Mouse (Mus musculus): Measurements from ENCODE around the gene Snapin. TPM values are rescaled to one million over a fixed set of nuclear protein-coding genes. Genes with fewer than 3 reads are reported as not detected.

The Snapin gene
- polyA plus RNA-seq, 1 experiment: 65.1 TPM

- peak within 1 kb of the TSS; percentile 23 for H3K9ac ChIP-seq (ENCODE audit: low read depth, poor library complexity, severe bottlenecking)
- H3K4me3 ChIP-seq (ENCODE audit: low read depth, low read length): peak within 1 kb of the TSS; percentile 81
- H3K36me3 ChIP-seq (ENCODE audit: control insufficient read depth, insufficient read depth, low read length, poor library complexity, severe bottlenecking): no peaks in the 10 kb centered on the region
- no peaks in the 10 kb centered on the region for H3K4me1 ChIP-seq (ENCODE audit: control insufficient read depth, insufficient read depth, low read length)
- no peak within 1 kb of the TSS for H3K27ac ChIP-seq (ENCODE audit: insufficient read depth, low read length)
- 0 out of 2 replicates have a peak, but pooled peaks cover 3% of the 10 kb centered on the region for H3K27me3 ChIP-seq (ENCODE audit: control insufficient read depth, insufficient read depth, low read length, poor library complexity, severe bottlenecking)
- TF ChIP-seq EP300 (IDR thresholded peaks at IDR 0.05; ENCODE audit: insufficient read depth, low read depth, low read length) (no peak), CTCF (IDR thresholded peaks at IDR 0.05; ENCODE audit: low read depth, low read length) (no peak), POLR2A (IDR thresholded peaks at IDR 0.05; ENCODE audit: insufficient read depth, low read length) (no peak)
- H3K9me3 ChIP-seq (replicated peaks; ENCODE audit: control insufficient read depth, insufficient read depth, low read length, poor library complexity, severe bottlenecking): no peaks in the 10 kb centered on the region
Observed at GRCm38 (mm10) chr3:90465686-90466310, 25.0 kb downstream of the Snapin start, which contains the start of gene Npr1. TSS of gene Npr1 (minus strand) at chr3:90465866.

- peak overlapping the region; percentile 81 for H3K4me3 ChIP-seq (ENCODE audit: low read depth, low read length)
- TF ChIP-seq POLR2A (IDR thresholded peaks at IDR 0.05; ENCODE audit: insufficient read depth, low read length) (no peak), CTCF (IDR thresholded peaks at IDR 0.05; ENCODE audit: low read depth, low read length) (no peak), EP300 (IDR thresholded peaks at IDR 0.05; ENCODE audit: insufficient read depth, low read depth, low read length) (no peak)
- 0 out of 2 replicates have a peak, but pooled peaks cover 3% of the 10 kb centered on the region for H3K27me3 ChIP-seq (ENCODE audit: control insufficient read depth, insufficient read depth, low read length, poor library complexity, severe bottlenecking)
- H3K36me3 ChIP-seq (ENCODE audit: control insufficient read depth, insufficient read depth, low read length, poor library complexity, severe bottlenecking): no peaks in the 10 kb centered on the region
- H3K4me1 ChIP-seq (ENCODE audit: control insufficient read depth, insufficient read depth, low read length): no peaks in the 10 kb centered on the region
- peak overlapping the region; percentile 23 for H3K9ac ChIP-seq (ENCODE audit: low read depth, poor library complexity, severe bottlenecking)
- H3K27ac ChIP-seq (ENCODE audit: insufficient read depth, low read length): no peak overlapping the region
- H3K9me3 ChIP-seq (replicated peaks; ENCODE audit: control insufficient read depth, insufficient read depth, low read length, poor library complexity, severe bottlenecking): no peaks in the 10 kb centered on the region
Observed at GRCm38 (mm10) chr3:90465081-90465685, 25.6 kb downstream of the Snapin start.

GRCm38 (mm10) chr3:90464552-90465080, 26.2 kb downstream of the Snapin start:
- H3K9ac ChIP-seq (ENCODE audit: low read depth, poor library complexity, severe bottlenecking): peak overlapping the region; percentile 23
- H3K27me3 ChIP-seq (ENCODE audit: control insufficient read depth, insufficient read depth, low read length, poor library complexity, severe bottlenecking): 0 out of 2 replicates have a peak, but pooled peaks cover 3% of the 10 kb centered on the region
- TF ChIP-seq EP300 (IDR thresholded peaks at IDR 0.05; ENCODE audit: insufficient read depth, low read depth, low read length) (no peak), CTCF (IDR thresholded peaks at IDR 0.05; ENCODE audit: low read depth, low read length) (no peak), POLR2A (IDR thresholded peaks at IDR 0.05; ENCODE audit: insufficient read depth, low read length) (no peak)
- no peaks in the 10 kb centered on the region for H3K36me3 ChIP-seq (ENCODE audit: control insufficient read depth, insufficient read depth, low read length, poor library complexity, severe bottlenecking)
- H3K4me3 ChIP-seq (ENCODE audit: low read depth, low read length): peak overlapping the region; percentile 81
- H3K27ac ChIP-seq (ENCODE audit: insufficient read depth, low read length): no peak overlapping the region
- H3K4me1 ChIP-seq (ENCODE audit: control insufficient read depth, insufficient read depth, low read length): no peaks in the 10 kb centered on the region
- H3K9me3 ChIP-seq (replicated peaks; ENCODE audit: control insufficient read depth, insufficient read depth, low read length, poor library complexity, severe bottlenecking): no peaks in the 10 kb centered on the region

- H3K27me3 ChIP-seq (ENCODE audit: control insufficient read depth, insufficient read depth, low read length, poor library complexity, severe bottlenecking): 0 out of 2 replicates have a peak, but pooled peaks cover 3% of the 10 kb centered on the region
- H3K9ac ChIP-seq (ENCODE audit: low read depth, poor library complexity, severe bottlenecking): no peak overlapping the region
- TF ChIP-seq EP300 (IDR thresholded peaks at IDR 0.05; ENCODE audit: insufficient read depth, low read depth, low read length) (no peak), CTCF (IDR thresholded peaks at IDR 0.05; ENCODE audit: low read depth, low read length) (no peak), POLR2A (IDR thresholded peaks at IDR 0.05; ENCODE audit: insufficient read depth, low read length) (no peak)
Observed at GRCm38 (mm10) chr3:90462579-90462978, 28.3 kb downstream of the Snapin start.

GRCm38 (mm10) chr3:90461935-90462334, 28.9 kb downstream of the Snapin start:
- Histone ChIP-seq H3K36me3 (ENCODE audit: control insufficient read depth, insufficient read depth, low read length, poor library complexity, severe bottlenecking) (no peaks in the 10 kb centered on the region), H3K27me3 (ENCODE audit: control insufficient read depth, insufficient read depth, low read length, poor library complexity, severe bottlenecking) (0 out of 2 replicates have a peak, but pooled peaks cover 3% of the 10 kb centered on the region), H3K4me1 (ENCODE audit: control insufficient read depth, insufficient read depth, low read length) (no peaks in the 10 kb centered on the region), H3K27ac (ENCODE audit: insufficient read depth, low read length) (no peak overlapping the region), H3K9ac (ENCODE audit: low read depth, poor library complexity, severe bottlenecking) (no peak overlapping the region), H3K4me3 (ENCODE audit: low read depth, low read length) (no peak overlapping the region), H3K9me3 (replicated peaks; ENCODE audit: control insufficient read depth, insufficient read depth, low read length, poor library complexity, severe bottlenecking) (no peaks in the 10 kb centered on the region)
- TF ChIP-seq EP300 (IDR thresholded peaks at IDR 0.05; ENCODE audit: insufficient read depth, low read depth, low read length) (no peak), POLR2A (IDR thresholded peaks at IDR 0.05; ENCODE audit: insufficient read depth, low read length) (no peak), CTCF (IDR thresholded peaks at IDR 0.05; ENCODE audit: low read depth, low read length) (no peak)

More at GRCm38 (mm10) chr3:90462579-90462978, 28.3 kb downstream of the Snapin start:
- no peaks in the 10 kb centered on the region for H3K4me1 ChIP-seq (ENCODE audit: control insufficient read depth, insufficient read depth, low read length)
- H3K27ac ChIP-seq (ENCODE audit: insufficient read depth, low read length): no peak overlapping the region
- no peak overlapping the region for H3K4me3 ChIP-seq (ENCODE audit: low read depth, low read length)
- H3K9me3 ChIP-seq (replicated peaks; ENCODE audit: control insufficient read depth, insufficient read depth, low read length, poor library complexity, severe bottlenecking): no peaks in the 10 kb centered on the region
- H3K36me3 ChIP-seq (ENCODE audit: control insufficient read depth, insufficient read depth, low read length, poor library complexity, severe bottlenecking): no peaks in the 10 kb centered on the region
